Mouse (Mus musculus) cerebellum, adult 8-10 months (tissue): Measurements from ENCODE around the gene Cpsf4l.
A peak's percentile ranks its signal among the peaks of the same experiment; 100 is the strongest.

Experiments used
- DNase-seq: peaks from one replicate; pipeline ENCODE4 v3.0.0; 2022

Cpsf4l gene

GRCm38 (mm10) chr11:113709731-113710256 is at the start of gene Cpsf4l:
TSS of gene Cpsf4l (minus strand) at chr11:113710017.
- DNase-seq = no peak

GRCm38 (mm10) chr11:113758851-113759250 is 49.0 kb upstream of the Cpsf4l start:
- no peak for DNase-seq

- no peak for DNase-seq
These were observed 46.8 kb upstream of the Cpsf4l start for GRCm38 (mm10) chr11:113756578-113756977.

- DNase-seq = no peak
These were observed 46.1 kb upstream of the Cpsf4l start for GRCm38 (mm10) chr11:113755878-113756277.

GRCm38 (mm10) chr11:113754845-113755244 is 45.0 kb upstream of the Cpsf4l start:
- no peak for DNase-seq

GRCm38 (mm10) chr11:113752685-113753430 is 43.0 kb upstream of the Cpsf4l start:
- DNase-seq = no peak

GRCm38 (mm10) chr11:113752158-113752661 is 42.4 kb upstream of the Cpsf4l start:
- no peak for DNase-seq

- DNase-seq = peak; percentile 39
These were observed 41.8 kb upstream of the Cpsf4l start, which contains the start of gene Cdc42ep4 for GRCm38 (mm10) chr11:113751484-113752084. TSS of gene Cdc42ep4 (minus strand) at chr11:113751881.

- DNase-seq = peak; percentile 25
These were observed 41.0 kb upstream of the Cpsf4l start for GRCm38 (mm10) chr11:113750571-113751483.

GRCm38 (mm10) chr11:113749749-113750351 is 40.0 kb upstream of the Cpsf4l start:
- no peak for DNase-seq

GRCm38 (mm10) chr11:113748797-113749521 is 39.1 kb upstream of the Cpsf4l start:
- DNase-seq = no peak

- DNase-seq = no peak
These were observed 38.0 kb upstream of the Cpsf4l start for GRCm38 (mm10) chr11:113747725-113748380.

- no peak for DNase-seq
These were observed 37.2 kb upstream of the Cpsf4l start for GRCm38 (mm10) chr11:113747056-113747455.

GRCm38 (mm10) chr11:113745961-113746360 is 36.1 kb upstream of the Cpsf4l start:
- DNase-seq = no peak

- DNase-seq = no peak
These were observed 33.2 kb upstream of the Cpsf4l start for GRCm38 (mm10) chr11:113742998-113743397.

GRCm38 (mm10) chr11:113740100-113740499 is 30.3 kb upstream of the Cpsf4l start:
- no peak for DNase-seq

GRCm38 (mm10) chr11:113739213-113739612 is 29.4 kb upstream of the Cpsf4l start:
- DNase-seq = no peak

GRCm38 (mm10) chr11:113737912-113738311 is 28.1 kb upstream of the Cpsf4l start:
- DNase-seq = no peak

GRCm38 (mm10) chr11:113737553-113737854 is 27.7 kb upstream of the Cpsf4l start:
- DNase-seq = no peak

- DNase-seq = no peak
These were observed 27.2 kb upstream of the Cpsf4l start for GRCm38 (mm10) chr11:113736848-113737552.

GRCm38 (mm10) chr11:113735151-113735550 is 25.3 kb upstream of the Cpsf4l start:
- no peak for DNase-seq
